Mouse (Mus musculus): ENCODE measurements around the gene Ncapd2.
A peak's percentile ranks its signal among the peaks of the same experiment; 100 is the strongest.

Ncapd2 gene

DNA sequence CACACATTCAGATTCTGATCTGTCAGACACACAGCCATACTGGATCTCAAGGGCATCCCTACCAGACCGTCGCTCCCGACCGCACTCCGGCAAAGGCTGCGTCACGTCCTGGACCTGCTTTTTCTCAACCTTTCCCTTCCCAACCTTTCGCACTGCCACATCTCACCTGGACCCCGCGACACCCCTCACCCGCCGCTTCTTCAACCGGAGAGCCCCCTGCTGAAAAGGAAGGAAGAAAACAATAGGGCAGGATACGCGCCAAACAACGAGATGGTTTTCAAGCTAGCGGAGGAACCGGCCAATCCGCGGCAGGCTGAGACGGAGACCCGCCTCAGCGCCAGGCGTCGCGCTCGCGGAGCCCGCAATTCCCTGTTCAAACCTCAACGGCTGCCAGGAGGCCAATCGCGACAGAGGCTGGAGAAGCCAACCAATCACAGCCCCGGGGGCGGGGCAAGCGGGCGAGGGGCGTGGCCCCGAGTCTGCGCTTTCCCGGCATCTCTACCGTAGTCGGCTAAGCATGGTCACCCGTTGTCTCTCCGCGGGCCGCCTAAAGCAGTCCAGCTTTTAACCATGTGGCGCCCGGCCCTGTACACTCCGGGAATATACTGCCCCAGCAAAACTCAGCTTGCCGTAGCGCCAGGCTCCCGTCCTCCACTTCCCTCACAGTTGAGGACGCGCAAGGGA is at the start of gene Ncapd2, which contains the start of gene Mrpl51:
Ncapd2 (minus strand) TSS at position 370 of the 684 bp plus-strand sequence.
Mrpl51 (plus strand) TSS at position 470 of the 684 bp plus-strand sequence.
- peak; percentile 97 for DNase-seq (ENCODE audit: low spot score)

DNA sequence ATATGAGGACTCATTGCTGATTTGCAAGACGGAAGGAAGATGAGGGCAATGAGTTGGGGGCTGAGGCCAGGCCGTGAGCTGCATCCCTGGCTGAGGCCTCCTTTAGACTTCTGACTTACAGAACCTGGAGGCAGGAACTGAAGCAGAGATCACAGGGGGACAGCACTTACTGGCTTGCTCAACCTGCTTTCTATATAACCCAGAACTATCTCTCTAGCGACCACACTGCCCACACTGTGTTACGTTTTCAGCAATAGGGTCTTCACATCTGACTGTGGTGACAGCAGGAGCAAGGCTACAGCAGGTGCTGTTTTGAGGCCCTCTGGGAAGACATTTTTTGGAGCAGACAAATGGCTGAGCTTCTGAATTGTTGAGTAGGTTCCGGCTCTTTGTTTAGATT is 49.1 kb upstream of the Ncapd2 start:
- no peak for DNase-seq (ENCODE audit: low spot score)

DNA sequence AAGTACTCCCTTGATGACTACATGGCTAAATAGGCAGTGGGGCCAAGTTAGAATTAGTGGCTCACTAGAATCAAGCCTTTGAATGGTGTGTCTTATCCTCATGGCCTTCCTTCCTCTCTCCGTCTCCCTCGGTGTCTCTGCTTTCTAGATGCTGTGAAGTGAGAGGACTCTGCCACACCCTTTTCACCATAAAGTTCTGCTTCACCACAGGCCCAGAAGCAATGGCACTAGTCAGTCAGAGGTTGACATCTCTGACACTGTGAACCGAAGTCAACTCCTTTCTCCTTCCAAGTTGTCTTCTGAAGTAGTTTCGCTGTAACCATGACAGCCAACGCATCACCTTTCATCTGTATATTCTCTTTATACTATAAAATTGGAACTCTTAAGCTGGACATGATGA is 48.0 kb upstream of the Ncapd2 start:
- no peak for DNase-seq (ENCODE audit: low spot score)

DNA sequence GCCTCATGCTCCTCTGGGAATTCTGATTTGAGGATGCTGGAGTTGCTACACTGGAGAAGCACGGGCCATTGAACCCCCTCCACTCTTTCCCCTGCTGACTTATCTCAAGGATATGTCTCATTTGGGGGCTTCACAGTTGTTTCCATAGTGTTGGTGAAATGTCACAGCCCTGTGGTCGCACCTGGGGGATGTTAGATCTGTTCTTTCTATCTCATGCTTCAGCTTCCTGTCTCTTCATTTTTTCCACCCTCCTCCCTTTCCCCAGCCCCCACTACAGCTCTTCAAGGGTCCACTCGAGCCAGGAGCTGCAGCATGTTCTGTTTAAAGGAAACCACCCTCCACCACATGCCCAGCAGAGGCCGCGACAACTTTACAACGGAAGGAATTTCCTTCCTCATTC is 46.9 kb upstream of the Ncapd2 start:
- DNase-seq (ENCODE audit: low spot score) = no peak

DNA sequence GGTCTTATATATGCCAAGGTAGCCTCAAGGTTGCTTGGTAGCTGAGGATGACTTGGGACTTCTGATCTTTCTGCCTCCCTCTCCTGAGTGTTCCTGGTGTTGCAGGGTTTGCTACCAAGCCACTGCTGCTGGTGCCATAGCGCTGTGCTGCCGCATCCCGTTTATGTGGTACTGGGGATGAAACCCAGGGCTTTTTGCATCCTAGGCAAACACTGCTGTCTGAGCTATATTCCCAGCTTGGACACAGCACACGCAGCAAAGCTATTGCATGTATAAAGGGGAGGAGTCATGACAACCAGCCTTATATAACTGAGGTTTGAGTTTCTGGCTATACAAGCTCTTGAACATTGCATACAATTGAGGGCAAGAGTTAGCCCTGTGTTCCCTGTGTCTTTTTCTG is 45.9 kb upstream of the Ncapd2 start:
- DNase-seq (ENCODE audit: low spot score) = no peak

DNA sequence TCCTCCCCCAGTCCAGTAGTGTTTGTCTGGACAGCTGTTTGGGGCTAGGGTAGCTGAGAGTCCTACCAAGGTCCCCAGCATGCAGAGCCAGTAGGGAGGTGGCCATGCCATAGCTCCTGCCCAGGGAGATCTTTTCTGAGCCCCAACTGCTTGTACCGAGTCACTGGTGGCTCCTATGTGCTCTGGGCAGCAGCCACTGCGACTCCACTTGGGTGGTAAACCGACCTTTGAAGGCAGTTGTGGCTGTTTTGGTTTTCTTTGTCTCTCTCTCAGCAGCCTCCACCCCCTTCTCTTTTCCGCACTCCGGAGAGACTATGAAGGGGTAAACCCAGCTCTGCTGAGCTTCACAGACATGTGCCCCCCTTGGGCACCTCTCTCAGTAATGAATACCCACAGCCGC is 45.3 kb upstream of the Ncapd2 start, which contains the start of gene Cd27:
Cd27 (minus strand) TSS at position 229 of the 400 bp plus-strand sequence.
- DNase-seq (ENCODE audit: low spot score) = no peak

DNA sequence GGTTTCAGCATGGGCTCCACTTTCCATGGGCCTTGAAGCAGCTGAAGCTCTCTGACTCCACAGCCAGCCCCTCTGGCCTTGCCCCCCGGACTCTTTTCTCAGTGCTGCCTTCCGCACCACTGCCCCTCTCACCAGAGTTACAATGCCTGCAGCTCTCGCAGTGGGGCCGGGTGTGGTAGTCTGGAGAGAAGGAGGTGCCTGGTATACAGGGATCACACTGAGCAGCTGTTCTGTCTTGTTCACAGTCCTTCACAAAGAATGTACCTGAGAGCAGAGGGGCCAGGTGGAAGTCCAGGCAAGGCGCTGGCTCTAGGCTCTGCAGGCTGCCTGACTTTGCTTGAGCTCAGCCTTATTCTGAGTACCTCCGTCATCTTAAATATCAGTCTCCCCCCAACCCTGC is 44.8 kb upstream of the Ncapd2 start:
- DNase-seq (ENCODE audit: low spot score) = no peak

DNA sequence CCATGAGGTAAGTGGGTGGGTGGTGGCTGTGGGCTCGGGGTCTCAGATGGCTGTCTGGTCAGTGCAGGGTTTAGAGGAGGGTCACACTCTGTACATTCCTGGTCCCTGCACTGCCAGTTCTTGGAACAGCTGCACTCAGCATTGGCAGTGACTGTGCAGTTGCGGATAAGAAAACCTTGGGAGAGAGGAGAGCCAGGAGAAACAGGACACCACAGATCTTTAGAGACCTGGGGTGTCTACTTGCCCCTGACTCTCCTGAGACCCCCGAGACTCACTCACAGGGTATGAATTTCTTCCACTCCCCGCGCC is 43.0 kb upstream of the Ncapd2 start:
- no peak for DNase-seq (ENCODE audit: low spot score)

DNA sequence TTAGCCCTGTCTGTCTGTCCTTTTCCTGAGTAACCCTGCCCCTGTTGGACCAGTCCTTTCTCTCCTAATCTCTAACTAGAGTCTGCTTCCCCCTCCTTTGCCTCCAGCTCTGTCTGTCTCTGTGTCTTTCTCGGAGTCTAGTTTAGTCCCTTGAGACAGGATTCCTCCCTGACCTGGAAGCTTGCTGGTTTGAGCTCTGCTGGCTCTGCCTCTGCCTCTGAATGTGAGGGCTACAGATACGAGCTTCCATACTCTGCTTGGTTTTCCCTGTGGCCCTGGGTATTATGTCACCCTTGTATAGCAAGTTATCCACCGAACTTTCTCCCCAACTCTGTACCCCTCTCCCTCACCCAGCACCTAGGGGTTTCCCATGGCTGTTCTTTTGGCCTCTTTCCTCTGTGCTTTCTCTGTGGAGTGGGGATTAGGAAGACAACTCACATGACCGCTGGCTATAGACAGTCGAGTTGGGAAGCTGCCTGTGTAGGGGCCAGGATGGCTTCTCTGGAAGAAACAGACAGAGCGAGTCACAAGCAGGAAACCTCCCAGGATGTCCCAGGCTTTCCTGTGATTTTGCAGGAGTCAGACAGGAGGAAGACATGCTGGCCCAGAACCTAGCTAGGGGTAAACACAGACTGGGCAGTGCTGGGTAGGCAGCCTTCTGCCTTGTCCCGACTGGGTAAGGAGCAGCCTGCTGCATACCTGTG is 42.5 kb upstream of the Ncapd2 start:
- no peak for DNase-seq (ENCODE audit: low spot score)

DNA sequence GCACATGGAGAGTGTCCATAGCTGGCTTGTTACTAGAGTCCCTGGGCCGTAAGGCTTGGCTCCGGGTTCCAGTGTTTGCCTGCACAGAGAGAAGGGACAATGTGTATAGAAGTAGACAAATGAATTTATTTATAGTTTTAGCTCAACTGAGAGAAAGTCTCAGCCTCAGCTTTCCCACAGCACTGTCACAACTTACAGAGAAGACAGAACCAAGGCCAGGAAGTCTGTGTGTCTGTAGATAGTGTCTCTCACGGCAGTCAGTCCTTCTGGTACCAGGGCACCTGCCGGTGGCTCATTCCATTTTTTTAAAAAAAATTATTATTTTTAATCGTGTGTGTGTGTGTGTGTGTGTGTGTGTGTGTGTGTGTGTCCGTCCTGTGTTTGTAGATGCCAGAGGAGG is 41.0 kb upstream of the Ncapd2 start:
- DNase-seq (ENCODE audit: low spot score) = no peak

DNA sequence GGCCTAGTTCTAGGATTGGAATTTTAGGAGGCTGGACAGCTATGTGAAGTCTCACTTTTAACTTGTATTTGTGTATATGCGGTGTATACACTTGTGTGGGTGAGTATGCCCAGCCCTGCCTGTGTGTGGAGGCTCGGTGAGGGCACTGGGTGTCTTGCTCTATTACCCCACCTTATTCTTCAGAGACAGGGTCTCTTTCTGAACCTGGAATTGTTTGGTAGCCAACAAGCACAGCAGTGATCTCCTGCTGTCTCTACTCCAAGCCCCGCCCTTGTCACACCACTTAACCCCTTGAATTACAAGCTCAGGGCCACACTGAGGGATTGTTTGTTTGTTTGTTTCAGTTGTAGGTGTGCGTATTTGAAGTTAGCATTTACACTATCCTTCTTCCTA is 40.5 kb upstream of the Ncapd2 start:
- DNase-seq (ENCODE audit: low spot score) = no peak

DNA sequence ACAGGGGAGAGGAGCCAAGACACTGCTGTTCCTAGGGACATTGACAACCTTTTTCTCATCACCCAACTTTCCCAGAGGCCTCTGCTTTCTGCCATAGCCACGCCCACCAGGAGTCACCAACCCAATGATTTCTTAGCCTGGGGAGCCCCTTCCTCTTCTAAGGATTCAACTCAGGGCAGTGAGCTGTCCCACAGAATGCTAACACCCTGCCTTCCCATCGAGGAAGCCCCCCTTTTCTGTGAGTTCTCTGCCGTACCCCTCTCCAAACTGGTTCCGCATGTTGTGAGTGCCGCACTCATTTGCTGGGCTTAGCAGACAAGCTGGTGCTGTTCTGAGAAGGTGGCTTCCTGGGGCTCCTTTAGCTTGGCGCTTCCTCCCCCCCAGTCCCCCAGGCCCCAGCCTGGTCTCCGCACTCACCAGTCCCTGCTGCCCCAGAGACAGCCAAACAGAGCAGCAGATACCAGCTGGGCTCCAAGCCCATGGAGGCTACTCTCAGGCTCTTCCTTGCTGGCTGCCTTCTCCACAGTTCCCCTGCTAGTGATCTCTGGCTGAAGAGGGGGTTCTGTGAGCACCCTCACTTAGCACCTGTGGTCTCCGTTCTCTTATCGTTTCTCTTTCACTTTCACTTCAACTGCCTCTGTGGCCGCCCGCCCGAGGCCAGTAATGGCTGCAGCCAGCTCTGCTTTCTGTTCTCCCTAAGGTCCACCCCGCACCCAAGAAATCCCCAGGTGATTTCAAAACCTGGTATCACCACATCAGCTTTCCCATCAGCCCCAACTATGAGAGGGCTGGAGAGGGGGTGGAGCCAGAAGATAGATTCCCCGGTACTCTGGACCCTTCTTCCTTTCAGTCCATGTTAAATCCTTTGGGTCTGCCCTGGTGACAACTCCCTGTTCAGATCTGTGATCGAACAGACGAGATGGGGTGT is 39.9 kb upstream of the Ncapd2 start, which contains the start of gene Tapbpl:
Tapbpl (minus strand) TSS at position 744 of the 928 bp plus-strand sequence.
- DNase-seq (ENCODE audit: low spot score) = peak; percentile 41

DNA sequence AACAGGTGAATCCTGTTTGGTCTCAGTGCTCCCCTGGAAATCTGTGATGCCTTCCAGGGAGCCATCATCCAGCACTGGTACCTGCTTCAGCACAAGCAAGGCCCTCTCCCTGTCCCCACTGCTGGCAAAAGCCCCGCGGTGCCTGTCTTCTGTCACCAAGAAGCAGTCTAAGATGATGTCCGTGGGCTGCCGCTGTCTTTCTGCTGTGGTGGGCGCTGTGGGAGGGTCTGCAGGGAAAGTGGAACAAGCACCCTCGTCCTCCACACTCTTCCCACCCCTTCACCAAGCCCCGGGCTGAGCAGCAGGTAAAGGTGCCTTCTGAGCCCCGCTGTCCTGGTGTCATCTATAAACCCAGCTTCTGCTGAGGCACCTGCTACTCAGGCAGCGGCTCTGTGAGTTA is 39.1 kb upstream of the Ncapd2 start:
- no peak for DNase-seq (ENCODE audit: low spot score)

DNA sequence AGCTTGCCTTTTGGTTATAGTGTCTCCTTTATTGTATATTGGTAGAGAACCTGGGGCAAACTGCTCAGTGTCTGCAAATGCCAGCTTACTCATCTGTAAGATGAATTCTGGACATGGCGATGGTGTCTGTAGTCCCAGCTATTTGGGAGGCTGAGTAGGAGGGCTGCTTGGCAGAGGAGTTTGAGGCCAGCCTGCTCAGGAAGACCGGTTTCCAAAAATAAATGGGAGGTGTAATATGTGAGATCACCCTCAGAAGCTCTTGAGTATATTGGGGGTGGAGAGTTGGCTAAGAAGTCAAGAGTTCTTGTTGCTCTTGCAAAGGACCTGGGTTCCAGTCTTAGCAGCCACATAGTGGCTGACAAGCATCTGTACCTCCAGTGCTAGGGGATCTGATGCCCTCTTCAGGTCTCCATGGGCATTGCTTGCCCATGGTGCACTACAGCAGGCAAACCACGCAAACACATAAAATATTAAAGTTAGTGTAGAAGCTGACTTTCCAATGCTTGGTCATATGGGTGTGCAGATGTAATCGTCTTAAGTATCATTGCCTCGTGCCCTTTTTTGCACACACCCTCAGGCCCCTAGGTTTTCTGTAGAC is 34.1 kb upstream of the Ncapd2 start:
- DNase-seq (ENCODE audit: low spot score) = no peak

DNA sequence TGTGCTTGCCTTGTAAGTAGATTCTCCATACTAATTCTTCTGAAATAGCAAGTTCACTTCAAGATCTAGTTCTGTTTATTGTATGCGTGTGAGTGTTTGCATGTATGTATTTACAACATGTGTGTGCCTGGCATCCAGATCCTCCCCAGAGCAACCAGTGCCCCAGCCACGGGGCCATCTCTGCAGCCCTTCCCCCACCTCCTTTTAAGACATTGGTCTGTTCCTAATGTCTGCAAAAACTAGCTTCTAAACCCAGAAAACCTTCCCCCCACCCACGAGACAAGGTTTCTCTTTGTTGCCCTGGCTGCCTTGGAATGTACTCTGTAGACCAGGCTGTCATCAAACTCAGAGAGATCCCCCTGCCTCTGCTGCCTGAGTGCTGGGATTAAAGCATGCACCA is 31.1 kb upstream of the Ncapd2 start:
- DNase-seq (ENCODE audit: low spot score) = no peak

DNA sequence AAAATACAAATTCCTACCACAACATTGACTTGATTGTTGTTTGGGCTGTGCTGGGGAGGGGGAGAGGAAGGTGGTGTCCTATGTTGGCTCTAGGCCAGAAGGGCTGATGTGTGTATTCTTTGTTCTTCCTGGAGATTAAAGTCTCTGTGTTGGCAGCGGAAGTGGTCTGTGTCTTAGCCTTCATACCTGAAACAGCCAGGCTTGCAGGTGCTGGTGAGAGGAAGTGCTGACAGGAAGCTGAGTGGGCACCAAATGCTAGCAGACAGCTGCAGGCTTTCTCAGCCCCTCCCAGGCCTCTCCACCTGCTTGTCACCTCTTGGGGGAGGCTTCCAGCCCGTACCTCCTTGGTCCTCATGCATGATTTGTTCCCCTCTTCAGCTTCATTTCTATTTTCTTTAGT is 30.6 kb upstream of the Ncapd2 start:
- DNase-seq (ENCODE audit: low spot score) = no peak

DNA sequence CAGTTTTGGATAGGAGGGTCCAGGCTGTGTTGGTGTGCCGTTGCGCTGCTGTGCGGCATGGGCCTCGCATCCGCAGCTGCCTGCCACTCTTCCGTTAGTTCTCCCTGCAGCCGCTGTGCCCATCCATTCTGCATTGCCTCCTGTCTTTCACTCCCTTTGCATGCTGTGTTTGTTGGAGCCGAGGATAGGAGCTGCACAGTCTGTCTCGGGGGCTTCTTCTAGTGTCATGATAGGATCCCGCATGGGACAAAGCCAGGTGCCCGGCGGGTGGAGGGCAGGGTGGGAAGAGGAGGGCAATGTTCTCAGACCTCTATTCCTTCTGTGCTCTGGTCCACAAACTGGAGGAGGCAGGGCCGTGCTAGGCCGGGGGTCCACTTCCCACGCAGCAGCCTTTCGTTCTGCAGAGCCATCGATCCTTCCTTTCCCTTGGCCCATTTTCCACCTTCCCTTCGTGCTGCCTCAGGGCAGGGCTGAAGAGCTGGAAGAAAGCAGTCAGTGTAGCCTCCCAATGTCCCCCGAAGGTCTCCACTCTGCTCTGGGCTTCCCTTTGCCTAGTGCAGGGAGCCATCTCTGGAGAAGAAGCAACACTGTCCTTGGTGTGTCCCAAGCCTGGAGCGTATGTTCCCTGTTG is 29.7 kb upstream of the Ncapd2 start:
- no peak for DNase-seq (ENCODE audit: low spot score)

DNA sequence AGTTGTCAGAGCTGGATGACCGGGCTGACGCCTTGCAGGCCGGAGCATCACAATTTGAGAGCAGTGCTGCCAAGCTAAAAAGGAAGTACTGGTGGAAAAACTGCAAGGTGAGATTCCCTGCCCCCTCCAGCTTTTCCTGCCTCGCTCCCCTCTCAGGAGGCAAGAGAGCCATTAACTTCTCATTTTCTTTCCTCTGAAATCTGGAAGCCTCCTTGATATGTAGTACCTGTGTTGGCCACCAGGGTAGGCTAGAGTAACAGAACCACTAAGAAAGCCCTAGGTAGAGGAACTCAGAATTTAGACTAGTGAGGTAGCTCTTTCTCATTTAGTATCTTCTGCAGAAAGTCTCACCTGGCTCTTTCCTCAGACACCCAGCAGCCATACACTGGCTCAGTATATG is 27.5 kb upstream of the Ncapd2 start:
- DNase-seq (ENCODE audit: low spot score) = peak; percentile 39

DNA sequence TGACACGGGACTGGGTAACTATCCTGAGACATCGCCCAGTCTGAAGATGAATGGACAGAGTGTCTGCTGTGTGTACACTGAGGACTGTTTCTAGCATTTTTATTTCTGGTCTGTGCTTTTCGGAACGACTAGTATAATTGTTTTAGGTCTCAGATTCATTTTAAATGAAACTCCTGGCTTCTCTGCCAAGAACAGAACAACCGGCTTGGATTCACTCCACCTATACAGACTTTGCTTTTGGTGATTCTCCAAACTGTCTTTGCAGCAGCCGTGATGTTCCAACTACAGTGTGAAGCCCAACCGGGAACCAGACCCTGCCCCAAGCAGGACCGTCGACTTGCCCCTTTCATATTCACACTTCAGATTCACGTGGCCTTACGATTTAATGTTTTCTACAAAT is 26.4 kb upstream of the Ncapd2 start:
- no peak for DNase-seq (ENCODE audit: low spot score)

DNA sequence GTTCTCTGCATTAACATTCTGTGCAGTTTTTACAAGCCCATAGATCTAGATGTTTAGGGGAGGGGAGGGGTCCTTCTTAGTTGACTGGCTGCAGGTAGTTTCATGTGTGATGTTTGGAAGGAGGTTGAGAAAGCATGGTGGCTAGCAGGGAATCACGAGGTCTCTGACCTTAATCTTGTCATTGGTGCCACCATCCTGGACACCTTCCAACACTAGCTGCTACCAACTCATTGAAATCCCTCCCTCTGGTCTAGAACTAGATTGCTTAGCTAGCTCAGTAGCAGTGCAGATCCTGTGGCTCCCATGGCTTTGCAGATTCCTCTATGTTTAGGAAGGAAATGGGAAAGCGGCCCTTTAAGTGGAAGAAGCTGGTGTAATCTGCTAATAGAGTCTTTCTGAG is 25.4 kb upstream of the Ncapd2 start:
- DNase-seq (ENCODE audit: low spot score) = no peak

DNA sequence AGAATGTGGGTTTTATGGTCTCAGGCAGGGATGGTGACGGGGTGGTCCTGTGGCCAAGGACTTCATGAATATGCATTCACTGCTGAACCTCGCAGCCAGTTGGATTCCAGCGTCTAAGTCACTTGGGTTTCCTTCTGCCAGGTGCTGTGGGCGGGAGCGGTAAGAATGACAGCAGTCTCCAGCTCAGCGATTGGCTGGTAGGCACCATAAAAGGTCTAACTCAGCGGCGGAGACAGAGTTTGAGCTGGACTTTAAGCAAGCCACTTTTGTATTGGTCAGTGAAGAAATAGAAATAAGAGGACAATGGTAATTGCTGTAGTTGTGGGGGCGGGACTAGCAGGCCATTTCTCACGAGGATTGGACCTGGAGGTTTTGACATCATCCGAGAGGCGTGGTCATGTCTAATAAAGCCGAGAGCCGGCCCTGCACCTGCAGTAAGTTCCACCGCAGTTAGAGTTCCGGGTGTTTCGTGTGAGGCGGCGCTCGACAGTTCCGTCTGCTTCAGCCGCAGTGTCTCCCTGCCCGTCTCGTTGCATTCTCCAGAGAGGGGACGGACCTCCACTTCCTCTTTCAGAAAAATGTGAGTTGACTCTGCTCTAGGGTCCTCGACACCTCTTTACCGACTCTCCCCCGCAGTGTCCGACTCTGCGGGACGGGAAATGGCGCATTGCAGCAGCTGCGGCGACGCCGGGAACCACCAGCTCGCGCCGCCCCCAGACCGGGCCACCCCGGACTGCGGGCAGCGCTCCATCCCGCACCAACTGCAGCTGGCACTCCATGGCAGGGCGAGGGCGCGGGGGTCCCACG is 23.9 kb upstream of the Ncapd2 start, which contains the start of gene Vamp1:
Vamp1 (plus strand) TSS at position 404 of the 807 bp plus-strand sequence.
- DNase-seq (ENCODE audit: low spot score) = peak; percentile 86
